Mouse (Mus musculus): ENCODE data around the gene Rlbp1.

Gene Rlbp1

DNA sequence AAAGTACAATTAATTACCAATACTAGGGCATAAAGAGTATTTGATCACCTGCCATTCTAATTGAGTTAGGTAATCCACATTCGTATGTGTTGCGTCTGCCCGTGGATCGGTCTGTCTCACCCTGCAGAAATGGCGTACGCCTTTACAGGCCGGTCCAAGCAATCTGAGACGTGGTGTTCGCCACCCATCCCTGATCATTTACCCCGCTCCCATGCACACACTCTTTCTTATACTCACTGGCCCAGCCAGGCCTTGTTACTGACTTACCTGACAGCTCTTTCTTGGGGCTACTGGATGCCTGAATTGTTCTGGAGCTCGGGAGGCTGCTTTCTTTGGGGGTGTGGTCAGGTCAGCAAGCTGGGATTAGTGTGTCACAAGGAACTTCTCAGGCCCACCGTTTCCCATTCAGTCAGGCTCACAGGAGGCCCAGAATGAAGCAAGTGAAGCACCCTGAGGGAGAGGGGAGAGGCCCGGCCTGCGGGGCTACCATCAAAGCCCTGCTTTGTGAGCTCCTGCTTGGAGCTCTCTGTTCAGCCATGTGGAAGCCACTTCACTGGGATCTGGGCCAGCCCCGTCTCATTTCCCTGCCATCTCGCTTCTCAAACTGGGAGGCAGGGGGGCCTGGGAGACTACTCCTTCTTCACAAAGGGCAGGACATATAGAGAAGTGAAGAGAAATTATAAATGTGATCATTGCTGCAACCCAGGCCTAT is at the start of gene Rlbp1:
Gene Rlbp1, minus strand, starts transcription at position 627 of the 712 bp plus-strand sequence.
- no peak for DNase-seq (ENCODE audit: low spot score in 2 of 2)

DNA sequence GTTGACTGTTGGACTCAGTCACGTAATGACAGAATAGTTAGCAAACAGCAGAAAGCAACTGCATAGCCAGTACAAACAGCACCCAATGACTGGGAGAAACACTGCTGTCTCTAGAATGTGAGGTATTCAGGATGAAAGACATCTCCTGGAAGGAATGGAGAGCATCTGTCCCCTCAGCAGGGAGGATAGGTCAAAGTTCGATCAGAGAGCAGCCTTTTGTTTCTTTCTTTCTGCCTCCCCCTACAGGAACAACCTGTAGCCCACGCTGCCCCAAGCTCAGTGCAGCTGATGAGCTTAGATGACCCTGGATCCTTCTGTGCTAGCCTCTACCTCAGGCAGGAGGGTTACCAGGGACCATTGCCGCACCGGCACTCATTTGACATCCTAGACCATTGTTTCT is 41.4 kb upstream of the Rlbp1 start:
- no peak for DNase-seq (ENCODE audit: low spot score in 2 of 2)

DNA sequence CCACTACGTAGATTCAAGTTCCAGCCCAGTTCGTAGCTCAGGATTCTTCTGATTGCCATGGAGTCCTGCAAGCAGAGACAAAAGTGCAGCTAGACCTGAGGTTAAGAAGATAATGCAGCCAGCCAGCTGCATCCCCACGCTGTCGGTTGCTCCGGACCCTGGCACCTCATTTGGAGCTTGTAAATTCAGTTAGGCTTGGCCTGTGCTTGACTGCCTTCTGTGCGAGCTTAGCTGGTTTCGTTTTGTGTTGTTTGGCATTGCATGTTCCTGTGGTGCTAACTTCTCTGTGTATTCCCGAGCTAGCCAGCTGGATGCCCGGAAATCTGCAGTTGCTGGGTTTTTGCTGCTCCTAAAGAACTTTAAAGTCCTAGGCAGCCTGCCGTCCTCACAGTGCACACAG is 39.0 kb upstream of the Rlbp1 start:
- no peak for DNase-seq (ENCODE audit: low spot score in 2 of 2)

DNA sequence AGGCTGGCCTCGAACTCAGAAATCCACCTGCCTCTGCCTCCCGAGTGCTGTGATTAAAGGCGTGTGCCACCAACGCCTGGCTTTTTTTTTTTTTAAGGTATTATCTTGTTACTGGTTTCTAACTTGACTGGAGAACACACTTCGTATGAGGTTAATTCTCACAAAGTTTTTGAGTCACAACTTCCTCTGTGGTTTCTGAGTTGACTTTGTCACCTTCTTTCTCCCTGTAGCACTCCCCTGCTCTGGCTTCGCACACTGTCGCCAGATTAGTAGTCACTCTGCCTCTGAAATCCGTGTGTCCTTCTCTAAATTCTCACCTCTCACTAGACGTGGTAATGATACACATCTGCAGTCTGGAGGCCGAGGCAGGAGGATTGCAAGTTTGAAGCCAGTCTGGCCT is 36.0 kb upstream of the Rlbp1 start:
- DNase-seq (ENCODE audit: low spot score in 2 of 2), result no peak

DNA sequence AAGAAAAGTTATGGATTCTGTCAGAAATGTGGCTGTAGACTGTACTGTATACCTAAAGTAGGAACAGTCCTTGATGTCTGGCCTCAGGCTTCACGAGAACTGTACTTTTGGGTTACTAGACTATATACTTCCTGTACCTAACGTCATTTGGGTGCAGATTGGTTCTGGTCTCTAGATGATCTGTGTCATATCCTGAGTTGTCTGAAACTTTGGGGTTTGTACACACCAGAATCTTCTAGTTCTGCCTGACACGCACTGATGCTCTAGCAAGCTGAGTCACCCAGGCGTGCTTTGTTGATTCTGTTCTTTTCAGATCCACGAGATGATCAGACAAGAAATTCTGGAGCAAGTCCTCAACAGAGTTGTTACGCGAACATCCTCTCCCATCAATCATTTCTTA is 33.1 kb upstream of the Rlbp1 start:
- DNase-seq (ENCODE audit: low spot score in 2 of 2), result no peak

GRCm38 (mm10) chr7:79414449-79415375 is 27.9 kb upstream of the Rlbp1 start:
- DNase-seq (ENCODE audit: low spot score in 2 of 2), result no peak

DNA sequence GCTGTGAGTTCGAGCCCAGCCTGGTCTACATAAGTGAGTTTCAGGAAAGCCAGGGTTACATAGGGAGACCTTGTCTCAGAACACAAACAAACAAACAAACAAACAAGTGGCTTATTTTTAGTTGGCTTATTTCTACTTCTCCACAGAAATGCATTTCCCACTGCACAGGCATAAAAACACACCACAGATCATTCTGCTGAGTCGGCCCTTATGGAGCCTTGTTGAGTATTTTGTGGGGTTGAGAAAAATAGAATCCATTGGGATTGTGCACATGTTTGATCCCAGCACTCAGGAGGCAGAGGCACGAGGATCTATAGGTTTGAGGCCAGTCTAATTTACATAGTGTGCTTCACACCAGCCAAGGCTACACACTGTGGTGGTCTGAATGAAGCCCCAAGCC is 13.4 kb upstream of the Rlbp1 start:
- no peak for DNase-seq (ENCODE audit: low spot score in 2 of 2)

- DNase-seq (ENCODE audit: low spot score in 2 of 2), result no peak
Observed at GRCm38 (mm10) chr7:79398971-79399370, 12.1 kb upstream of the Rlbp1 start.

GRCm38 (mm10) chr7:79398426-79398825 is 11.6 kb upstream of the Rlbp1 start:
- DNase-seq (ENCODE audit: low spot score in 2 of 2), result no peak

DNA sequence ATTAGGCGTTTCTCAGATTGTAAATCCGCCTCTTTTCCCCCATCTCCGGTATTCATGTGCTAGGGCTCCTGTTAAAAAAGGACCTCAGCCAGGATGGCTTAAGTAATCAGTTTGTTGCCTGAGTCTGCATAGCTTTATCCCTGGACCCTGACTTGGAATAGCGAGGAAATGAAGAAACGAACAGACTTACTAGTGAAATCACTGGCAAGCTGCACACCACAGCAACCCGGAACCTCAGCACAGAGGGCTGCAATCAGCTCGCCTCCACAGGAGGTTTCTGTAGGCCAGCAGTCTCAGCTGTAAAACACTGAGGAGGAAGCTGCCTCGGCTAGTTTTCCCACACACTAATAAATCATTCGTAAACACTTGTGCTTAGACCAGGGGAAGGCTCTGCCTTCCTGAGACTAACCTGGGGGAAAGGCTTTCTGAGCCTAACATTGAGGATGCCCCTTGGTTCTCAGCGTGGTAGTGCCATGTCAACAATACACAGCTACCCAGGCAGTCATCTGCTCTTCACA is 10.7 kb upstream of the Rlbp1 start:
- DNase-seq (ENCODE audit: low spot score in 2 of 2), result no peak

DNA sequence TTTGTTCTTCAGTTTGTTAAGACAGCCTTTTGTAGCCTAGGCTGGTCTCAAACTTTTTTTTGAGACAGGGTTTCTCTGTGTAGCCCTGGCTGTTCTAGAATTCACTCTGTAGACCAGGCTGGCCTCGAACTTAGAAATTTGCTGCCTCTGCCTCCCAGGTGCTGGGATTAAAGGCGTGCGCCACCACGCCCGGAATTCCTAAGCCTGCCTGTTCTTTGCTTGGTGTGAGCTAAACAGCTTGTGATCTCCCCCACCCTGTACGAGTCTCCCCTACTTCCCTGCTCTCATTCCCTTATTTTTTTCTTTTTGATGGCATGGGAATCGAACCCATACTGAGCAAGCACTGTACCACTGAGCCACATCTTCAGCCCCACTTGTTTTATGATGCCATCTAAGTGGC is 8.3 kb upstream of the Rlbp1 start:
- no peak for DNase-seq (ENCODE audit: low spot score in 2 of 2)

DNA sequence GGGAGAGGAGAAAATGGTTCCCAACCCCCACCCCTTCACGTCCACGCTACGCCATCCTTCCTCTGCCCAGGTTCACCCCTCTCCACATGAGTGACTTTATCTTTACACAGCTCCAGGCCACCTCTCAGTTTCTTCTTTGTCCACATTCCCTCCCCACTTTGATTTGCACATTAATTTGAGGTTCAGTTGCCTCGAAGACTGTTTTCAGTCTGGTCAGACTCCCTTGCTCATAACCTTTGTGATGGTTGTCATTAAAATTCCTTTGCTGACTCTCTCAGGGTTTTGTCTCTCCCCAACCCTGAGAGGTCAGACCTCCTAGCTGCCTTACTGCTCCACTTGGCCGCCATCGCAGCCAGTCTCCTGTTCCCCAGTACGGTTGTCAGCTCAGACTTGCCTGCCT is 7.8 kb upstream of the Rlbp1 start:
- DNase-seq (ENCODE audit: low spot score in 2 of 2), result no peak

DNA sequence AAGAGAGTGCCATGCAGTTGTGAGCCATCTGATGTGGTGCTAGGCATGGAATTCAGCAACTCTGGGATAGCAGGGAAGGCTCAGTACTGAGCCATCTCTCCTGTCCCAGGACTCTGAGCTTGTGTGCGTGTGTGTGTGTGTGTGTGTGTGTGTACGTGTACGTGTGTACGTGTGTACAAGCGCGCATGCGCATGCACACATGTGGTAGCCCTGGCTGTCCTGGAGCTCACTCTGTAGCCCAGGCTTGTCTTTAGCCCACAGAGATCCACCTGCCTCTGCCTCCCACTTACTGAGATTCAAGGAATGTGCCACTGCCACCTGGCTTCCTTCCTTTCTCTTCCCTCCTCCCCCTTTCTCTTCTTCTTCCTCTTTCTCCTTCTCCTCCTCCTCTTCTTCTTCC is 7.1 kb upstream of the Rlbp1 start:
- no peak for DNase-seq (ENCODE audit: low spot score in 2 of 2)

DNA sequence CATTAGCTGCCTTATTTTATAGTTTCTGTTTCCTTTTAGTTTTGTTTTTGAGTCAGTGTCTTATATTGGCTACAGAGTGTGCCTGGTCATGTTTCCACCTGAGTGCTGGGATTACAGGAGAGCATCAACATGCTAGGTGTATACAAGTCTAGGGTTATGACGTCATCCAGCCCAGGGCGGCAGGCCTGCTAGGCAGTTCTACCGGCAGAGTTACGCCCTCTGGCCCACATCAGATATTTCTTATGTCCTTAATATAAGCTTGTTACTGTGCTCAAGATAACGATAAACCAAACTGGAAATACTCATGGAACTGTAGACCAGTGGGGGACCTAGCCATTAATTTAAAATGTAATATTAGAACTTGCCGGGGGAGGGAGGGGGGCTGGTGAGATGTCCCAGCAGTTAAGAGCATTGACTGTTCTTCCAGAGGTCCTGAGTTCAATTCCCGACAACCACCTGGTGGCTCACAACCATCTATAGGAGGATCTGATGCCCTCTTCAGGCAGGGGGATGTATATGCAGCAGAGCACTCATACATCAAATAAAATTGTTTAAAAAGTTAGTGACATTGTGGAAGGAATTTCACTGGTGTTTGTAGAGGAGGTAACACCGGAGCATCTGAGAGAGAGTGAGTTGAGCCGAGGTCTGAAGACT is 6.1 kb upstream of the Rlbp1 start:
- no peak for DNase-seq (ENCODE audit: low spot score in 2 of 2)

- peak; percentile 88 to 96 for DNase-seq (ENCODE audit: low spot score in 2 of 2)
Observed at GRCm38 (mm10) chr7:79391883-79392649, 5.2 kb upstream of the Rlbp1 start, which contains the start of gene Fanci. TSS of gene Fanci (plus strand) at chr7:79391929.

DNA sequence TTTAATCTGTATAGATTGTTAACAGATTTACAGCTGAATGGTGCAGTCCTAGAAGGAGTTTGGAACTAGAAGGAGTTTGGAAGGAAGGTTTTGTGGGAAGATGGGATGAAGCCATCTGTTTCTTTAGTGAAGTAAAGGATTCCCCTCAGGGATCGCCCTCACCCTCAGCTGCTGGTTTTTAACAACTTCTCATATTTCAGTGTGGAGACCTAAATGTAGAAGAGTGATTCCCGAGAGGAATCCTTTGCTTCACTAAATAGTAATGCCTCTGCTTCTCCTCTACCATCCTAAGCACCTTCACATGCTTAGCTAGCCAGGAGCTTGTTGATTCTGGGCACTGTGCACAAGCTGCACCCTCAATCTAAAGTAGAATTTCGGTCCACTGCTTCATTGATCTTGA is 4.6 kb upstream of the Rlbp1 start:
- DNase-seq (ENCODE audit: low spot score in 2 of 2), result no peak

- no peak for DNase-seq (ENCODE audit: low spot score in 2 of 2)
Observed at GRCm38 (mm10) chr7:79390141-79390708, 3.4 kb upstream of the Rlbp1 start.

DNA sequence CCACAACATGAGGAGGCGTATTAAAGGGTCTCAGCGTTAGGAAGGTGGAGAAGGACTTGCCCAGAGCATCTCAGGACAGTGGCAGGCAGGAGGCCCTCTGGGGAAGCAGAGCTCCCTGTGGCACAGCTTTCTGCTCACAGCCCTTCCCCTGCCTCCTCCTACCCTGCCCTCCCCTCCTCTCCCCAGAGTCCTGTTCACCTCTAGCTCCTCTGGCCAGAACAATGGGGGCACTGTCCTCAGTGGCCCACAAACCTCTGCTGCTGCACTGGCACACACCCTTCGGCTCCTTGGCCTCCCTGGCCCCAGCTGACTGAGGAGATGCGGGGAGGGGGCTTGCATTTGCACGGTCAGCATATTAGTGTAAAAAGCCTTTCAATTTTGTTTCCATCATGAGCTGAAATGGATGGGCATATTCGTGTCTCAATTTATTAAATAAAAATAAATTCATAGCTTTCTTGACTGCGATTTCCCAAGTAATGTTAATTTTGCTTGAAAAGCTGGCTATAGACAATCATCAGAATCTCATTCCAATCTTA is 1.9 kb upstream of the Rlbp1 start:
- DNase-seq (ENCODE audit: low spot score in 2 of 2), result no peak

GRCm38 (mm10) chr7:79387991-79388390 is 1.1 kb upstream of the Rlbp1 start:
- no peak for DNase-seq (ENCODE audit: low spot score in 2 of 2)

- no peak for DNase-seq (ENCODE audit: low spot score in 2 of 2)
Observed at GRCm38 (mm10) chr7:79387140-79387539, 292 bp upstream of the Rlbp1 start.
